Mouse (Mus musculus): ENCODE data around the gene Ephb2.

DNA sequence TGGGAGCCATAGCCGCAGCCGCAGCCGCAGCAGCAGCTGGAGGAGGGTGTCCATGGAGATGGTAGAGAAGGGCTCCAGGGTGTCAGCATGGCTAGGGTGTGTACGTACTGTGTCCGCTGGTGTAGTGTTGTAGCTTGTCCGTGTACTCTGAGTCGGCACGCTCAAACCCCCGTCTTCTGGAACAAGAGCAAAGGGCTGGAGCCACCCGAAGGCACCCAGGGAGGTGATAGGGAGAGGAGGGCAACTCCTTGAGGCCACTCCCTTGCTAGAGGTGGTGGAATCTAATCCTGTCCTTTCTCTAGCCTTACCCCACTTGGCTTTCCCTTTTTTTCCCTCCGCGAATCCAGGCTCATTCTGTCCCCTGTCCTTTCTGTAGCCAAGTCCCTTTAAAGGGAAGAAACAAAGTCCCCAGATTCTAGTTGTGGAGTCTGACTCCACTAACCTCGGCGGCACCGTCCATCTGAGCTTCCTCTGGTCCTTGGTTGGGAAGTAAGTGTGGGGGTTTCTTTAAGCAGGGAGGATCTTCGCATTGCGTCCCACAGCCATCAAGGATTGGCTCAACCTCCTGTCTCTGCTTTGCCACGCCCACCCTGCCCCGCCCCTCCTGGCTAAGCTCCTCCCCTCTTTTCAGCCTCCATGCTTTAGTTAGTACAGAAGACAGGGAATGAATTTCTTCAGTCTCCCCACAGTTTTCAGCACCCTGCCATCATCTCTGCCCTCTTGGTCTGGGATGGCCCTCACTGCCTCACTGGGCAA is 163.3 kb downstream of the Ephb2 start:
- TF ChIP-seq POLR2A (IDR thresholded peaks at IDR 0.05; ENCODE audit: low read depth, low read length), result no peak
- TF ChIP-seq CTCF (IDR thresholded peaks at IDR 0.05; ENCODE audit: extremely low read depth, insufficient read length, insufficient replicate concordance, low read depth, low read length), result no peak

Data from small intestine, adult 2 months (tissue).